Mouse (Mus musculus) myocyte (in vitro differentiated cells): ENCODE results near the gene Gak. TPM values are rescaled to one million over a fixed set of nuclear protein-coding genes. Genes with fewer than 3 reads are reported as not detected.
A peak's percentile ranks its signal among the peaks of the same experiment; 100 is the strongest.

ENCODE experiments used
- H3K27me3 ChIP-seq: one replicate; pipeline ENCODE4 v1.6.1; 2011; ENCODE audit not compliant: control insufficient read depth, insufficient read depth, insufficient read length
- H3K36me3 ChIP-seq: one replicate; pipeline ENCODE4 v1.6.1; 2011; ENCODE audit not compliant: control insufficient read depth, insufficient read depth
- H3K4me2 ChIP-seq: one replicate; pipeline ENCODE4 v1.6.1; 2011; ENCODE audit warnings: low read depth, control low read depth
- H3K4me3 ChIP-seq: one replicate; pipeline ENCODE4 v1.5.1; 2011; ENCODE audit warnings: mild to moderate bottlenecking, control low read depth, moderate library complexity
- H3K79me2 ChIP-seq: one replicate; pipeline ENCODE4 v1.6.1; 2011; ENCODE audit not compliant: control insufficient read depth, insufficient read depth
- H3ac ChIP-seq: one replicate; pipeline ENCODE4 v1.6.1; 2011; ENCODE audit not compliant: control insufficient read depth, insufficient read length
- CEBPB ChIP-seq: IDR thresholded peaks from 2 replicates; pipeline ENCODE4 v1.6.1; 2011; ENCODE audit warnings: mild to moderate bottlenecking, moderate library complexity; ENCODE audit not compliant: poor library complexity, insufficient read depth, severe bottlenecking
- E2F4 ChIP-seq: IDR thresholded peaks from one replicate; pipeline ENCODE4 v1.6.1; 2011; ENCODE audit warnings: mild to moderate bottlenecking, control low read depth, moderate library complexity; ENCODE audit not compliant: insufficient read depth
- MAX ChIP-seq: IDR thresholded peaks from one replicate; pipeline ENCODE4 v1.6.1; 2011; ENCODE audit warnings: low read depth, mild to moderate bottlenecking, control low read depth
- MYOD1 ChIP-seq, 3 experiments: IDR thresholded peaks; one replicate each; pipeline ENCODE4 v1.6.1; 2011; ENCODE audit warnings: control low read depth in 2 of 3, low read depth in 2 of 3, mild to moderate bottlenecking in 2 of 3, moderate library complexity in 1 of 3; ENCODE audit not compliant: insufficient read length in 2 of 3, control insufficient read depth in 1 of 3
- MYOG ChIP-seq, 3 experiments: IDR thresholded peaks; one replicate each; pipeline ENCODE4 v1.6.1; 2011; ENCODE audit warnings: control low read depth in 2 of 3, low read depth in 2 of 3, mild to moderate bottlenecking in 2 of 3; ENCODE audit not compliant: insufficient read length in 2 of 3, control insufficient read depth in 1 of 3, insufficient read depth in 1 of 3
- POLR2A ChIP-seq: IDR thresholded peaks from one replicate; pipeline ENCODE4 v1.6.1; 2011; ENCODE audit warnings: low read depth, mild to moderate bottlenecking, control low read depth, moderate library complexity; ENCODE audit not compliant: insufficient read length
- POLR2AphosphoS2 ChIP-seq: IDR thresholded peaks from one replicate; pipeline ENCODE4 v1.6.1; 2011; ENCODE audit warnings: low read depth, control low read depth; ENCODE audit not compliant: insufficient read length
- REST ChIP-seq: IDR thresholded peaks from one replicate; pipeline ENCODE4 v1.6.1; 2011; ENCODE audit warnings: mild to moderate bottlenecking, control low read depth, moderate library complexity; ENCODE audit not compliant: insufficient read depth, insufficient read length
- SRF ChIP-seq: IDR thresholded peaks from one replicate; pipeline ENCODE4 v1.6.1; 2011; ENCODE audit warnings: low read depth; ENCODE audit not compliant: control insufficient read depth, insufficient read length
- TCF12 ChIP-seq: IDR thresholded peaks from one replicate; pipeline ENCODE4 v1.6.1; 2011; ENCODE audit warnings: mild to moderate bottlenecking, control low read depth; ENCODE audit not compliant: poor library complexity, insufficient read depth, severe bottlenecking
- TCF3 ChIP-seq: IDR thresholded peaks from one replicate; pipeline ENCODE4 v1.6.1; 2011; ENCODE audit warnings: low read depth, control low read depth; ENCODE audit not compliant: insufficient read length
- USF1 ChIP-seq: IDR thresholded peaks from one replicate; pipeline ENCODE4 v1.6.1; 2011; ENCODE audit warnings: low read depth, mild to moderate bottlenecking, control low read depth, moderate library complexity
- polyA plus RNA-seq: library from polyadenylated mRNA; unstranded; fragments of >200 nt; fragmentation: generic; extraction: Trizol; gene quantifications from one replicate; pipeline ENCODE4 v1.2.1, GENCODE M21; 2012; ENCODE audit warnings: missing spikeins

Gene Gak
- polyA plus RNA-seq, 1 experiment, result 46.1 TPM

DNA sequence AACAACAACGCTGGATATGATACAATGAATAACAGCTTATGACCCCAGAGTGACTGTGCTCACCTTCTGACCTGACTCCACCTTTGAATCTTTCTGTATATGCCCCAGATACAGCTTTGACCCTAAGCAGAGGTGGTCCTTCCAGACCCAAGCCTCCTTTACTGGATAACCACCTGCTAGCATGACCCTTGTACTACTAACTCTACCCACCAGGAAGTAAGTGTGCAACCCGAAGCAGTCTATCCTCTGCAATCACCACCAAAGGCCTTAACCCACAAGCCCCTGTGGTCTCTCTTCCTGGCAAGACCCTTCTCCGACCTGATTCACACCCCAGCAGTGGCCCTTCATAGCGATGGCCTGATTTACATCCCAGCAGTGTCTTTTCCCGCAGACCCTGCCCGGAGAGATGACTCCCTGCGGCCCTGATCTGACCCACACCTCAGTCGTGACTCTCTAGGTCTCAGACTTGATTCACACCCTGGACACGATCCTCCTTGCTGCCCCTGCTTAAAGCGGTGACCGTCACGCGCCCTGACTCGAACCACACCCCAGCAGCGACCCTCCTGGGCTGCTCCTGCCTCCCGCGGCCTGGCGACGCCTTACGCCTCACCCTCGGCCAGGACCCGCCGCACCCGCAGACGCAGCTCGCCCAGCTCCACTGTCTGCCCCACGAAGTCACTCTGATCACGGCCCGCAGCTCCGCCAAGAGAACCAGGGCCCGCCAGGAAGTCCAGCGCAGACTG, 493 bp downstream of the Gak start:
- Histone ChIP-seq H3K36me3 (no peaks in the 10 kb centered on the region), H3ac (peak overlapping the region; percentile 78), H3K79me2 (peaks cover 49% of the 10 kb centered on the region), H3K4me3 (peak overlapping the region; percentile 86), H3K27me3 (no peaks in the 10 kb centered on the region), H3K4me2 (peak overlapping the region; percentile 80)
- no peak for TF ChIP-seq USF1
- no peak for TF ChIP-seq POLR2A
- no peak for TF ChIP-seq REST
- no peak for TF ChIP-seq MAX
- TF ChIP-seq POLR2AphosphoS2, result no peak
- no peak for TF ChIP-seq CEBPB
- no peak for TF ChIP-seq MYOD1 (IDR thresholded peaks at IDR 0.05; ENCODE audit: control insufficient read depth in 1 of 3, insufficient read length in 2 of 3, low read depth in 2 of 3)
- no peak for TF ChIP-seq MYOG (IDR thresholded peaks at IDR 0.05; ENCODE audit: control insufficient read depth in 1 of 3, insufficient read depth in 1 of 3, insufficient read length in 2 of 3, low read depth in 2 of 3)
- TF ChIP-seq SRF, result no peak
- TF ChIP-seq TCF12, result no peak
- no peak for TF ChIP-seq TCF3
- TF ChIP-seq E2F4, result no peak

DNA sequence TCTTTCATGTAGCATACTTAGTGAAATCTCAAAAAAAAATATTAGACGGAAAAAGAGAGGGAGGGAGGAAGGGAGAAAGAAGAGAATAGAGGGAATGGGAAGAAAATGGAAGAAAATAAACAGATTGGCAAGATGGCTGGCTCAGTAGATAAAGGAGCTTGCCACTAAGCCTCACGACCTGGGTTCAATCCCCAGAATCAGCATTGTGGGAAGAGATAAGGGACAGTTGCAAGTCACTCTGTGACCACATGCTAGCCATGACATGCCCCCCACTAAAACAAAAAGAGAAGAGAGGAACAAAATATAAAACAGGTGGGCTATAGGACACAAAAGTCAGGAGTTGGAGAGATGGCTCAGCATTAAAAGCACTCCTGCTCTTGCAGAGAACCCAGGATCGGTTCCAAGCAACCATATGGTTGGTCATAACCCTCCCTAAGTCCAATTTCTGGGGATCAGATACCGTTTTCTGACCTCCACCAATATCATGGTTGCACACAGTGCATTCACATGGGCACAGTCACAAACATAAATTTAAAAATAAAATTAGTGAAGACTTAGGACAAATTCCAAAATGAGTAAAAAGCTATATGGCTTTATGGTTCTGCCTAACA, 3.4 kb downstream of the Gak start:
- peaks cover 53% of the 10 kb centered on the region for H3K79me2 ChIP-seq
- H3K4me3 ChIP-seq, result no peak overlapping the region
- TF ChIP-seq SRF, result no peak
- no peak for TF ChIP-seq CEBPB
- TF ChIP-seq MAX, result no peak
- no peak for TF ChIP-seq MYOD1 (IDR thresholded peaks at IDR 0.05; ENCODE audit: control insufficient read depth in 1 of 3, insufficient read length in 2 of 3, low read depth in 2 of 3)
- no peak for TF ChIP-seq TCF3
- TF ChIP-seq REST, result no peak
- TF ChIP-seq POLR2AphosphoS2, result no peak
- TF ChIP-seq TCF12, result no peak
- TF ChIP-seq POLR2A, result no peak
- no peak for TF ChIP-seq USF1
- TF ChIP-seq MYOG (IDR thresholded peaks at IDR 0.05; ENCODE audit: control insufficient read depth in 1 of 3, insufficient read depth in 1 of 3, insufficient read length in 2 of 3, low read depth in 2 of 3), result no peak
- H3ac ChIP-seq, result no peak overlapping the region
- H3K36me3 ChIP-seq, result peaks cover 23% of the 10 kb centered on the region
- H3K27me3 ChIP-seq, result no peaks in the 10 kb centered on the region
- H3K4me2 ChIP-seq, result no peak overlapping the region

DNA sequence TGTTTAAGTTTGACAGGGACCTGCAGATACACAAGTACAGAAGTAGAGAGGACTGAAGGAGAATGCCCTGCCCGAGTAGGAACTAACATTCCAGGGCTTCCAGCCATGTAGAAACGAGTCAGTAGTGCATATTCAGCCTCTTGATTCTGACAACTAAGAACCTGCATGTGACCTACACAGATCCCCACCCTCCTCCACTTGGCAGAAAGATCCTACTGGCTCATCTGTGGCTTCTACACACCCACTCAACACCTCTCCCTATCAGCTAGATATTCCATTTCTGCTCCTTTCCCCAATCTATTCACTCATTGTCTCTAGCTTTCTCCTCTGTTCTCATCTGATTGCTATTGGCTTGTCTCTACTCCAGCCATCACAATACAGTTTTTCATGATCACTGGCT, 7.7 kb downstream of the Gak start:
- TF ChIP-seq MAX, result no peak
- TF ChIP-seq POLR2A, result no peak
- TF ChIP-seq TCF12, result no peak
- no peak for TF ChIP-seq REST
- no peak for TF ChIP-seq POLR2AphosphoS2
- no peak for TF ChIP-seq MYOG (IDR thresholded peaks at IDR 0.05; ENCODE audit: control insufficient read depth in 1 of 3, insufficient read depth in 1 of 3, insufficient read length in 2 of 3, low read depth in 2 of 3)
- no peak for TF ChIP-seq E2F4
- no peak for TF ChIP-seq MYOD1 (IDR thresholded peaks at IDR 0.05; ENCODE audit: control insufficient read depth in 1 of 3, insufficient read length in 2 of 3, low read depth in 2 of 3)
- no peak for TF ChIP-seq USF1
- no peak for TF ChIP-seq CEBPB
- no peak for TF ChIP-seq TCF3
- TF ChIP-seq SRF, result no peak
- peaks cover 32% of the 10 kb centered on the region for H3K36me3 ChIP-seq
- no peak overlapping the region for H3K4me2 ChIP-seq
- peaks cover 35% of the 10 kb centered on the region for H3K79me2 ChIP-seq
- H3K27me3 ChIP-seq, result no peaks in the 10 kb centered on the region
- no peak overlapping the region for H3ac ChIP-seq
- H3K4me3 ChIP-seq, result no peak overlapping the region

DNA sequence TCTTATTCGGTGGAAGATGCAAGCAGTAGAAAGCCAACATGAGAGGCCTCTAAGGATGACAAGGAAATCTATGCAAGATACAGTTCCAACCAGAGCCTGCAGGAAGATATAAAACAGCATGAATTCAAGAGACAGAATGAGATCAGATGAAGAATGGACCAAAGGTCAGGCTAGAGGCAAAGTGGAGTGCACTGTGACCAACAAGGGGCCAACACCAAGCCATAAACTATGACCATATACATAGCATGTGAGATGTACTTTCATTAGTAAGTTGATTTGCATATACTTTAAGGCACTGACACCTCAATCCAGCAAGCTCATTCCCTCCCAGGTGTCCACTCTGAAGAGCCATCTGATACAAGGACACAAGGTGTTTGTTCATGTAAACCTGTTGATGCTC, 19.1 kb downstream of the Gak start:
- H3K4me2 ChIP-seq, result no peak overlapping the region
- TF ChIP-seq USF1 (no peak), CEBPB (no peak), POLR2AphosphoS2 (no peak), MYOG (IDR thresholded peaks at IDR 0.05; ENCODE audit: control insufficient read depth in 1 of 3, insufficient read depth in 1 of 3, insufficient read length in 2 of 3, low read depth in 2 of 3) (no peak), POLR2A (no peak), MAX (no peak), TCF12 (no peak), TCF3 (no peak), MYOD1 (IDR thresholded peaks at IDR 0.05; ENCODE audit: control insufficient read depth in 1 of 3, insufficient read length in 2 of 3, low read depth in 2 of 3) (no peak)
- no peak overlapping the region for H3K4me3 ChIP-seq
- H3K36me3 ChIP-seq, result peaks cover 79% of the 10 kb centered on the region
- no peaks in the 10 kb centered on the region for H3K79me2 ChIP-seq
- no peak overlapping the region for H3ac ChIP-seq
- no peaks in the 10 kb centered on the region for H3K27me3 ChIP-seq
